Mouse (Mus musculus): ENCODE data around the gene F3.
A peak's percentile ranks its signal among the peaks of the same experiment; 100 is the strongest.

F3 gene

DNA sequence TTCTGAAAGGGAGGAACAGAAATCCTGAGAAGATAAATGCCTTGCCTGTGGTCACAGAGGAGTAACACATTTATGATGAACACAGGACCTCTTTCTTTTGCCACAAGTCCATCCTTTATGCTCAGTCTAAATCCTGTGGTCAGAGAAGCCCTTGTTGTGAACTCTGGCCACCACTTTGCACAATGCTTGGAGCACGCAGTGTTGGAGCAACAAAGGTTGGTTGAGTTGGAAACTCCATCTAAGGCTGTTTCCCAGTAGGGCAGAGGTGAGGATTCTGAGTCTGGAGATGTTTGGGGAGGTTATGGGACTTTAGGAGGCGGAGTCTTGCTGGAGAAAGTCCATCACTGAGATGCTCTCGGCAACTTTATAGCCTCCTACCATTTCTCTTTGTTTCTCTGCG is 16.2 kb upstream of the F3 start:
- DNase-seq (ENCODE audit: low read depth, low spot score) = no peak

GRCm38 (mm10) chr3:121710894-121711531 is 12.3 kb upstream of the F3 start:
- DNase-seq (ENCODE audit: low read depth, low spot score) = no peak

DNA sequence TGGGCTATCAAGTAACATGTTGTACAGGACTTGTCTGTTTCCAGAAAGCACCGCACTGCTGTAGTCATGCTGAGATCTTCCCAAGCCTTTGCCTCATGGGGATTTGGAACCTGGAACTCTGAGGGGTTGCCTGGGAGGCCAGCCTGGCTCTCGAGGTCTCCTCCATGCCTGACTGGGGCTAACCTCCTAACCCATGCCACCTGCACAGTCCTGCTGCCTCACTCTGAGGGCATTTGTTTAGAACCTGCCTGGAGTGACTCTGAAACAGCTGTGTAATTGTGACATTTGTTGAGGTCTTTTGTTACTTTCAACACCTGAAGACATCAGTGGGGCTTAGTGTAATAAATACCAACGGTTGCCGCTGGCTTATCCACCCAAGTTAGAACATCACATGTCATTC is 11.1 kb upstream of the F3 start:
- DNase-seq (ENCODE audit: low read depth, low spot score) = no peak

- no peak for DNase-seq (ENCODE audit: low read depth, low spot score)
Observed at GRCm38 (mm10) chr3:121713151-121713701, 10.1 kb upstream of the F3 start.

- no peak for DNase-seq (ENCODE audit: low read depth, low spot score)
Observed at GRCm38 (mm10) chr3:121713816-121714215, 9.5 kb upstream of the F3 start.

DNA sequence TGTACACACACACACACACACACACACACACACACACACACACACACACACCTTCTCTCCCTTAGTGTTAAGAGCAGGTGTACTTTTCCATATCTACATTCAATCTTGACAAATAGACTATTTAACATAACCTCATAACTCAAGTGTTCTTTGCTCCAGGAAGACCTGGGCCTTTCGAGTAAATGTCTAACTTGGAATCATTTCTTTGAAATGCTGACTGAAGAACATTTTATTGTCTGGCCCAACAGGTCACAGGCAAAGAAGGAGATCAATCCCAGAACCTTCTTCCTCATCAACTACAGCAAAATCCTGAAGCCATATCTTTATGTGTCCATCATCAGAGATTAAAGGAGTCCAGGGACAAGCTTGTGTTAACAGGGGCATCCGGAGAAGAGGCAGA is 8.9 kb upstream of the F3 start:
- no peak for DNase-seq (ENCODE audit: low read depth, low spot score)

DNA sequence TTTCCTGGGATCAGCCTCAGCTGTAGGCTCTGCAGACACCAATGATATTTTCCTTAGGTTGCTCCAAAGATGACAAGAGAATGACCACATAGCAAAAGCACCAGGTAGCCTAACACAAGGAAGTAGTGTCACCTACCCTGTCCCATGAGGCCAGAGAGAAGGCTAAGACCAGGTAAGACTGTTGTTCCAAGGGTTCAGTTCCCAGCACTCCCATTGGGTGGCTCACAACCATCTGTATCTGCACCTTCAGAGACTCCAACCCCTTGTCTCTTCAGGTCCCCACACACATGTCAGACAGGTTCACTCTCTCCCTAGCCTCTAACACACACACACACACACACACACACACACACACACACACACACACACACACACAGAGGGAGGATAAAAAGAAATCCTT is 8.0 kb upstream of the F3 start:
- no peak for DNase-seq (ENCODE audit: low read depth, low spot score)

DNA sequence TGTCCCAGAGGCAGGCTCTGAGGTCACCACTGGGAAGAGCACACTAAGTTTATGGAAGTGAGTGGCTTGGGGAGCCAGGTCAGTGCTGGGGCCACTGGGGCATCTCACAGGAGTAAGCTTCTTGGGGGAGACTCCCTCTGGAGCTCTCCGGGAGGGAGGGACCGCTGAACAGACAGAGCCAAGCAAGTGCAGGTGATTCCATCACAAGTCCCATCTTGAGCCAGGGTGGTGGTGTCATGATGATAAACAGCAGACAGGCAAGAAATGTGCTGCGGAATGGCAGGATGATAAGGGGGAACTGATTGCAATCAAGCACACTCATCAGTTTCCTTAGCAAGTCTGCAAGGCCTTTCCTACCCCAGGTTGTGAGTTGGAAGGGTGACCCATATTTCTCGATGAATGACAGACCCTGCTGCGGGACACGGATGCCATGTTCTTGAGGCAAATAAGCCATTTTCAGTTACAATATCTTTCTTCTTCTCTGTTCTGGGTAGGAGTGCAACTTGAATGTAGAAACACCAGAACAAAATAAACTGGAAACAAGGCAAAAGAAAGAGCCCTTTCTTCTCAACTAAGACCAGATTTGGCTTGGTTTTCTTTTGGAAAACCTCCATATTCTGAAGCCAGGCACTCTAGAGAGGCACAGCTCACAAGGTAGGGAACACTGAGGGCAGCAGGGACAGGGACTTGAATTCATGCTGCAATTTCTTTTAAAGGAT is 7.4 kb upstream of the F3 start:
- DNase-seq (ENCODE audit: low read depth, low spot score) = no peak

- DNase-seq (ENCODE audit: low read depth, low spot score) = no peak
Observed at GRCm38 (mm10) chr3:121716480-121716879, 6.9 kb upstream of the F3 start.

- DNase-seq (ENCODE audit: low read depth, low spot score) = no peak
Observed at GRCm38 (mm10) chr3:121718679-121719078, 4.7 kb upstream of the F3 start.

GRCm38 (mm10) chr3:121719701-121720100 is 3.6 kb upstream of the F3 start:
- no peak for DNase-seq (ENCODE audit: low read depth, low spot score)

- no peak for DNase-seq (ENCODE audit: low read depth, low spot score)
Observed at GRCm38 (mm10) chr3:121720801-121721690, 2.3 kb upstream of the F3 start.

DNA sequence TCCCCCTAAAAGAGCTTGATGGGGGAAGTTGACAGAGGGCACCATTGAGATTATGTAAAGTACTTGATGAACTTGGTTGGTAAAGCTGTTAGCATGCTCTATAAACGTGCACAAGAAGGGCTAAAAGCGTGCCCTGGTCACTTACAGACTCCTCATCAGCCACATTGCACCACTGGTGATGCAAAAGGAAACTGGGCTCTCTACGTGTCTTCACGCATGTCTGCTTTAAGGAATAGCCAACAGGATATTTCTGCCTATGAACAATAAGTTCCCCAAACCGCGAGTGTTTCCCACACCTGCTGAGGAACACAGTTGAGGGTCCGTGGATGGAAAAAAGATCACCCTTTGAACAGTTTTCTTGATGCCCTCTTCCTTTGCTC is 1.7 kb upstream of the F3 start:
- DNase-seq (ENCODE audit: low read depth, low spot score) = no peak

DNA sequence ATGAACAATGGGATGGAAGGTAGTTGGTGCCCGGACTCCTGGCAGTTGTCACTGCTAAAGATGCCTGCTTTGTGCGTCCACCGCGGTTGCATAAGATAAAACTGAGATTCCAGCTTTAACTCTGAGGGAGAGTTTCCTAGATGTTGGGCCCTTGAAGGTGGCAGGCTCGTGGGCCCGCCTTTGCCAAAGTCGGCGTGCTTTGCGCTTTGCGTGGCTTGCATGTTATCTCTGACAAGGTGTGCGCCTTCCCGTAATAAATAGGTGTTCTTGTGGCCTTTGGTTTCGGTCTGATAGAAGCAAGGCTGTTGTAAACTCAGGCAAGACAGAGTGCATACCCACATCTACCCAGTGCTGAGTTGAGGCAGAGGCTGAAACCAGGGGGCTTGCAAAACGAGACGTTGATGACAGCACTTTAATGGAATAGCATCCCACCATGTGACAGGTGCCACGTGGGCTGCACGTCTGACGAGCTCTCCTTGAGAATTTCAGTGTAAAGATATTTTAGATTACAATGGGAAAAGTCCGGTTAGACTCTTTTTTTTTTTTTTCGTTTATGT is 709 bp downstream of the F3 start:
- no peak for DNase-seq (ENCODE audit: low read depth, low spot score)

GRCm38 (mm10) chr3:121724553-121724952 is 1.2 kb downstream of the F3 start:
- DNase-seq (ENCODE audit: low read depth, low spot score) = no peak

- no peak for DNase-seq (ENCODE audit: low read depth, low spot score)
Observed at GRCm38 (mm10) chr3:121725651-121726050, 2.3 kb downstream of the F3 start.

DNA sequence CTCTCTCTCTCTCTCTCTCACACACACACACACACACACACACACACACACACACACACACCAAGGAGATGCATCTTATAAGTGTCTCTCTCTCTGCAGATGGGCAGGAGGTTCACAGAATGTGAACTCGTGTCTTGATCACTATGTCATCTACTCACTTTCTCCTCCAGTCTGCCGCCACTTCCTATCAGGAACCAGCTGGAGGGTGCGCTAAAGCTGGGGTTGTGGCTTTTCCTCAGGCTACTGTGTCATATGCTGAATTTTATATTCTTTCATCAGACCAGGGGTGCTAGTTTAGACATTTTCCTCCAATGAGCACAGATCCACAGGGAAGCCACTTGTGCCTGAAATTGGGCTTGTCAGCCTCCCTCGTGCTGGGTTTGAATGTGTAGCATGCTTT is 6.3 kb downstream of the F3 start:
- DNase-seq (ENCODE audit: low read depth, low spot score) = no peak

DNA sequence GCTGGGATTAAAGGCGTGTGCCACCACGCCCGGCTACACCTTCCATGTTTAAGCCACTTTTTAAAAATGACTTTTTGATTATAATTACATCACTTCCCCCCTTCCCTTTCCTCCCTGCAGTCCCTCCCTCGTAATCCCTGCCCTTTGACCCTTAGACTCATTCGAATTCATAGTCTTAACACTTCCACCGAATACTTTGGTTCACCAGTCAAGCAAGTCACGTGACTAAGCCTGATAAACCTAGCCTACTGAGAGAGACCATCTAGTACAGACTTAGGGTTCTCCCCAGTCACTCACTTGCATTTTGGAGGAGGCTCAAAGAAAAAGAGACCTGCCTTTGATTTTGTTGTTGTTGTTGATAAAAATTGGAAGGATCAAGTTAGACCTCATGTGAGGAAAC is 12.2 kb downstream of the F3 start:
- DNase-seq (ENCODE audit: low read depth, low spot score) = no peak

- DNase-seq (ENCODE audit: low read depth, low spot score) = peak; percentile 58
Observed at GRCm38 (mm10) chr3:121736025-121736744, 12.8 kb downstream of the F3 start.

- no peak for DNase-seq (ENCODE audit: low read depth, low spot score)
Observed at GRCm38 (mm10) chr3:121737453-121737852, 14.1 kb downstream of the F3 start.

DNA sequence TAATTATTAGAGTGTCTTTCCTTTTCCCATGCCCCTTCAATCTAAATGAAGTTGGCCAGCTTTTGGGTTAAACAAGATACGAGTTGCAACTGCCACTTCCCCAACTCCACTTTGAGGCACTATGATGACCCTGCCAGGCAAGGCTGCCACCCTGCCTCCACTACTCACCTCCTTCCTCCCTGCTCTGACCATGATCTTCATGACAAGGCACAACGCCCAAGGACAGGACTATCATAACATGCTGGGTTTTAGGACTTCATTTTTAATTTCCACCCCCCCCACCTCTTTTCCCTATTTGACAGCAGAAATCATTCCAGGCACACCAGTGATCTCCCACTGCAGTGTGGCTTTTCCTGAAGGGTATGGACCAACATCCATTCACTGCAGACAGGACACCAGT is 14.6 kb downstream of the F3 start:
- DNase-seq (ENCODE audit: low read depth, low spot score) = no peak

Measured in embryo, embryonic 11.5 days (tissue).